Mouse (Mus musculus) gastrocnemius, postnatal 4 days (tissue): ENCODE data around the gene Yeats2. TPM values are rescaled to one million over a fixed set of nuclear protein-coding genes. Genes with fewer than 3 reads are reported as not detected.
"Not testable (repeated sequence)": the region's sequence is repeated elsewhere in the genome, so short reads cannot be mapped to it uniquely, and the experiment has no call there.

Experiments
- DNase-seq, 2 experiments: peaks; one replicate each; pipeline ENCODE4 v3.0.0; 2021 to 2022; ENCODE audit warnings: low spot score in 2 of 2, mixed read lengths in 2 of 2
- long read RNA-seq, 2 experiments: library from polyadenylated mRNA; stranded (forward); transcript quantifications; one replicate each; pipeline ENCODE4 v2.0.0; 2021
- total RNA-seq, 2 experiments: library from RNA; stranded (reverse); gene quantifications; 2 replicates each; pipeline ENCODE4 v1.2.3; 2021

The Yeats2 gene
- 10 to 100 TPM; 42.0 to 51.7 TPM for total RNA-seq
- long read RNA-seq, experiment 1, full-length matches to known transcripts: 5 of 22 reads
- long read RNA-seq, experiment 1, partial matches to known transcripts: 9 of 22 reads
- long read RNA-seq, experiment 1, other reads (novel, unspliced or antisense): 8 of 22 reads
- long read RNA-seq, experiment 2, full-length matches to known transcripts: 4 of 31 reads
- long read RNA-seq, experiment 2, partial matches to known transcripts: 5 of 31 reads
- long read RNA-seq, experiment 2, other reads (novel, unspliced or antisense): 22 of 31 reads

DNA sequence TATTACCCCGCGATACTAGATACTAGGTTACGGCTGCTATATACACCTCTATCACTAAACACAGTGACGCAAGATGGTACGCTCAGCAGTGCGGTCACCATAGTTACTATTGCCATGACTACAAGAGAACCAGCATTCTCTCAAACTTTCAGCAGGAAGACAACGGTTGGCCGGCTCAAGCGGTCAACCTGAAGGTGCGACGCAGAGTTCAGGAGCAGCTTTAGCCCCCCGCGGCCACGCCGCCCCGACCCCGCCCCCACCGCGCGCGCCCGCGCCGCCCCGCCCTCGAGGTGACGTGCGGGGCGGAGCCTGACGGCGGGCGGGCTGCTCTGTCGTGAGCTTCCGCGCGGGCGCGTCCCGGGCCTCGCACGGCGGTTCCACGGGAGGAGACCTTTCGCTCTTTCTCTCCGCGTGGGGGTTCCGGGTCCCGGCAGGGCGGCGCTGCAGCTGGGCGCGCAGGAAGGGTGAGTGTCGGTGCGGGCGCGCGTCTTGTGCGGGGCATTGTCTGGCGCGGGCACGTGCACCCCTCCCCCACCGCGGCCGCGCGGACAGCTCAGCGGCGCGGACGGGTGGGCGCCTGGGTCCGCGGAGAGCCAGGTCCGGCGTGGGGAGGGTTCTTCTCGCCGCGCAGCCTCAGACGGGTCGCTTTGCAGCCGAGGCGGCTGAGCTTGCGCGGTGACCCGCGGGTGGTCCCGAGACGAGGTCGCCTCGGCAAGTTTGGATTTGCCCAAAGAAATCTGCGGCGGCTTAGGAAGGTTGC, at the start of gene Yeats2:
Gene Yeats2, plus strand, starts transcription at position 292 of the 760 bp plus-strand sequence.
- peak; percentile 68 to 84 for DNase-seq

DNA sequence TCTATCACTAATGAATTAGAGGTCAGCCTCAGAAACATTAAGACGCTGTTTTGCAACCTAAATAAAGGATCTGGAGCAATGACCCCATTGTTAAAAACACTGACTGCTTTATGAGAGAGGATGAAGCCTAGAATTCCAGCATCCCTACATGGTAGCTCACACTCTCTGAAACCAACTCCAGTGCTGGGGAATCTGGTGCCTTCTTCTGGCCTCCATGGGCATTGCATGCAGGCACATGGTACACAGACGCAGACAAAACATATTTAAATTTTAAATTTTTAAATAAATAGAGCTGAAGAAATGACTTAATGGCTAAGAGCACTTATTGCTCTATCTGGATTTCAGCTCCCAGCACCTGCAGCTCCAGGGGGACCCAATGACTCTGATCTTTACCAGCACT, 44.9 kb upstream of the Yeats2 start:
- DNase-seq: no peak

DNA sequence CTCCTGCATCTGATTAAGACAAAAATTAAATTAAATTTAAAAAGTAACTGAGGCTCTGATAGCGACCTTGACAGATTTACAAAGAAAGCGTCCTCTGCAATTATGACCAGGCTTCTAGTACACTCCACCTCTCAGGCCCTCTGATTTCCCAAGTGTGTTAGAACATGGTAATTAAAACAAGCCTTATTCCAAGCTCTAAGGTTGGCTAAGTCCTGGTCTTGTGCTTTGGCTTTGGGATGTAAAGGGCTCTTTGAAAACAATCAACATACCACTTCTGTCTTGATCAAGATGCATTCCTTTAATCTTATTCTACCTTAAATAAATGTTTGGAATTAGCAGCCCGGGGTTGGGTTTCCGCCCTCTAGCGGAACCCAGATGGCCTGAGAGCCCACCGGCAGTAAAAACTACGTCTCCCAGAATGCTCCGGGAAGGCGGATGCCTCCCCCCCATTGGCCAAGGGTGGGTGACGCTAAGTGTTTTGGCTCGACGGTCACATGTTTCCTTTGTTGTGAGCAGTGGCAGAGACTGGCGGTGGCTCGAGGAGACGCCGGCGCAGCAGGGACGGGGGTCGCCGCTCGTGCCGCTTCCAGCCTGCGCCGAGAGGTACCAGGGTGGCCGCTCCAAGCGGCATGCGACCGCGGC, 43.7 kb upstream of the Yeats2 start, which contains the start of gene Klhl24:
Gene Klhl24, plus strand, starts transcription at position 474 of the 642 bp plus-strand sequence.
- peak; percentile 77 to 91 for DNase-seq

DNA sequence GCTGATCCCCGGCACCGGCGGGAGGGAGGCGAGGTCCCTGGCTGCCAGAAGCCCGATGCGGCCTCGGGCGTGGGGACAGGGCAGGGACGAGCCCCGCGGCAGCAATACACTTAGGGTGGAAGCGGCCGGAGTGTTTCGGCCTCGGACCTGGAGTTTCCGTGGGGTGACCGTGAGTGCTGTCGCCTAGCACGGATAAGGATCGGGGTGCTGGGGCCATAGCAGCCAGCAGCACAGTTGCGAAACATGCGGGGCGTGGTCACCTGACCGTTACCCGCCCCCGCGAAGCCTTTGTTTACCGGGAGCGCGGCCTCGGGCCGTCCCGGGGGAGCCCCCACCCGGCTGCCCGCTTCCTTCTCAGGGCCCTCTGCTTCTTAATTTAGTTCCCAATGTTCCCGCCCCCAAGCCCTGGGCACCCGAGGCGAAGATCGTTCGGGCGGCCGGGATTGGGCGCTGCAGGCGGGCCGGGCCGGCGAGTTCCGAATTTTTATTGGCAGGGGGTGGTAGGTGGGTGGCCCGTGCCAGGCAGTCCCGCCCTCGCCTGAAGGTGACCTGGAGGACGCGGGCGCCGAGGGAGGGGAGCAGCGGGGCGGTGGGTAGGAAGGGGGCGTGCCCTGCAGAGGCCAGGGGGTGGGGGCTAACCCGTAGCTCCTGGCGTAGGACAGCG, 43.0 kb upstream of the Yeats2 start:
- DNase-seq: peak; percentile 87 to 91

DNA sequence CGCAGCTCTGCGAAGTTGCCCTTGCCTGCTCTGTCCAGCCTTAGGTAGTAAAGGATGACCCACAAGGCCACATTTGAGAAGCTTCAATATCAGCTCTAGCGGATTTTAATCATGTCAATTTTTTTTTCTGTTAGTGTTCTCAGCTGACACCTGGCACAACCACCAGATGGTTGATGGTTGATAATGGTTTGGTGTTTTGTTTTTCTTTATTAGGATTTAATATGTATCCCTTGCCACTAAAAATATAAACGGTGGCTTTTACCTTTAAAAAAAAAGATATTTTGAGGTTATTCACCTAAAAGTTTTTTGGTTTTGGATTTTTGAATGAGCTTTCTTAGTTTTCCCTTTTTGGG, 42.5 kb upstream of the Yeats2 start:
- DNase-seq: no peak

DNA sequence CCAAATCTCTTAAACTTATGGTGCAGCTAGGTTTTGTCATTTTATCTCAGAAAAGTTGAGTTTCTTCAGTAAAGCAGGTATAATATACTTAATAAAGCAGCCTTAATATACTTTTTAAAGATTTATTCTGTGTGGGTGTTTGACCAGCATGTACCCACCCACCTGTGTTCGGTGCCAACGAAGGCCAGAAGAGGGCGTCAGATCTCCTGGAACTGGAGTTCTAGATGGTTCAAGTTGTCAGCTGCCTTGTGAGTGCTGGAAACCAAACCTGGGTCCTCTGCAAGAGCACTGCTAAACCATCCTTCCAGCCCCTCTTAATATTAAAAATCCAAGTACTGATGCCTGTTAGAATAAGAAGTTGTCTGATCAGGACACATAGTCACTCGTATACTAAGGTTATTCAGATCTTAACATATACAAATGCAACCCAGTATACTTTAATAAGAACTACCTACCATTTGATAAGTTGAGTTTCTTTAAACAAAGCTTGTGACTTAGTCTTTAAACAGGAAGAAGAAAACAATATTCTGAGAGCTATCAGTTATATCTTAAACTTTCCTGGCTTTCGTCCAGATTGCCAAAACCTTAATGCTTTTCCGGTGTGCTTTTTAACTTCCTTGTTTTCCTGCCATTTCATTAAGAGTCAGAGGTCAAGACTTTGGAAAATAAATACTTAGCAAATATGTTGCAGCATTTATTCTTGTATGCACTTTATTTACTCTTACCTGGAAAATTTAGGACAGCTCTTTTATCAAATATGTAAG, 41.8 kb upstream of the Yeats2 start:
- no peak for DNase-seq

DNA sequence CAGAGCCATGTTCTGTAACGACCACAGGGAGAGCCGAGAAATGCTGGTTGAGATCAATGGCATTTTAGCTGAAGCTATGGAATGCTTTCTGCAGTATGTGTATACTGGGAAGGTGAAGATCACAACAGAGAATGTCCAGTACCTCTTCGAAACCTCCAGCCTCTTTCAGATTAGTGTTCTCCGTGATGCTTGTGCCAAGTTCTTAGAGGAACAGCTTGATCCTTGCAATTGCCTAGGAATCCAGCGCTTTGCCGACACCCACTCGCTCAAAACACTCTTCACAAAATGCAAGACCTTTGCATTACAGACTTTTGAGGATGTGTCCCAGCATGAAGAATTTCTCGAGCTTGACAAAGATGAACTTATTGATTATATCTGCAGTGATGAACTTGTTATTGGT, 33.9 kb upstream of the Yeats2 start:
- DNase-seq: no peak

DNA sequence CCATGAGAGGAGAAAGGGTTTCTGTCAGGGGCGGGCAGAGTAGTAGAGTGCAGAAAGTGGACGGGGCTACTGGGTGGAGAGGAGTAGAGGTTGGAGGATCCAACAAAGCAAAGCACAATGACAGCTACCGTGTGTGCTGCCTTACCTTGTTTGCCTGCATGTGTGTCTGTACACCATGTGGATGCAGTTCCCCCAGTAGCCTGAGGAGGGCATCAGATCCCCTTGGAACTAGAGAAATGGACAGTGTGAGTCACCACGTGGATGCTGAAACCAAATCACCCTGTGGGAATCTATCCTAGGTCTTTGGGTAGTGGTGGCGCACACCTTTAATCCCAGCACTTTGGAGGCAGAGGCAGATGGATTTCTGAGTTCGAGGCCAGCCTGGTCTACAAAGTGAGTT, 31.9 kb upstream of the Yeats2 start:
- no peak for DNase-seq

DNA sequence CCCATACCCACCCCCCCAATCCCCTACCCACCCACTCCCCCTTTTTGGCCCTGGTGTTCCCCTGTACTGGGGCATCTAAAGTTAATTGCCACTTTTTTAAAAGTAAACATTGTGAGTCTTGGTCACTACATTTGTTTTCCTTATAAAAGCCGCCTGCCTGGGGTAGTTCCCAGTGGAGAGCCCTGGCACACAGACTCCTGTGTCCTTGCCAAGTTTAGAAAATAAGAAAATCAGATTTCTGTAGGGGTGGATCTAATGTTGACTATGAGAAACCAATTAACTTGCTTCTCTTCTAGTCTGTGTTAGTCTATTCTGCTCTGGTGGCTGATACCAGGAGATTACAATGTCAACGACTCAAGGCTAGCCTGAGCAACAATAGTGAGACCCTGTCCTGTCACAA, 28.2 kb upstream of the Yeats2 start:
- DNase-seq: no peak

DNA sequence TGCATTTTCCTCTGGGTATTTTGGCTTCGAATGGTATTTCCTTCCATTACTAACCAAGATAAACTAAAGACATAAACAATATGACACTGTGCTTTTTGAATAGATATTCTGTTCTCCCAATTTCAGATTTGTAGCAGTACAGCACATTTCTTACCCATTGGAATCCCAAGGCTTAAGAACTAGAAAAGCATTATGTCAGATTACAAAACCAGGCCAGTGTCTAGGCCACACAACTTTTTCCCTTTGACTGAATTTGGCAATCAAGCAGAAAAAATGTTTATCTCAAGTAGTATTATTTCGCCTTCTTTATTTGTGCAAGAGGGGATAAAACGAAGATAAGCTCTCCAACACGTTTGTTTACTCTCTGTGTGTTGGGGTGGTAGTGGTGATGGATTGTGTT, 24.8 kb upstream of the Yeats2 start:
- DNase-seq: no peak

DNA sequence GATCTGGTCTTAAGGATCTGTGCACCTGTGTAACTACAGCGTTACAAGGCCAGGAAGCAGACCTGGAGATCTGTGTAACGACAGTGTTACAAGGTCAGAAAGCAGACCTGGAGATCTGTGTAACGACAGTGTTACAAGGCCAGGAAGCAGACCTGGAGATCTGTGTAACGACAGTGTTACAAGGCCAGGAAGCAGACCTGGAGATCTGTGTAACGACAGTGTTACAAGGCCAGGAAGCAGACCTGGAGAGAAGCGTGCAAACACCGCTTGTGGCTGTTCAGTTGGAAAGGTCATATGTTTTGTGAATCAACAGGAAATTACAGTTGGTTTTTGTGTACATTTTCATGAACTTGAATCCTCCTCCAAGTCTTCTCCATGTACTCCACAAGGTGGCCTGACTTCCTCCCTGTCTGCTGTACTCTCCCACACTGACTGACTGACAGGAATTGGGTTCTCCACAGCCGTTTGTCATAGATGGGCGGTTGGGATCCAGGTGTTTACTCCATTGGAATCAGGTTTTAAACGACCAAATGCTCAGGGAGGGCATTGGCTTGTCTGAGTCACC, 14.5 kb upstream of the Yeats2 start:
- not testable (repeated sequence) for DNase-seq

DNA sequence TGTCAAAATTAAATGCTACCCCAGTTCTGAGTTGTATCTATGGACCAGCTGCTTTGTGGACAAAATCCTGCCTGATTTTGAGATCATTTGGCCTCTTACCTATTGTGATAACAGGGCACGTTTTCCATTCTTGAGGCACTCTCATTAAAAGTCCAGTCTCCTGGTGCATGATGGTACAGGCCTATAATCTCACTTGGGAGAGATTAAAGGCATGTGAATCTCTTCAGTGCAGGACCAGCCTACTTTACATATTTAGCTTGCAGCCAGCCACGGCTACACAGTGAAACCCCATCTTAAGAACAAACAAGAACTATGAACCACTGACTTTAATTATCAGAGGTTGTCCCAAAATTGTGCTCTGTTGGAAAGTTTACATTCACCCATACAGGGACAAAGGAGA, 10.5 kb upstream of the Yeats2 start:
- no peak for DNase-seq

DNA sequence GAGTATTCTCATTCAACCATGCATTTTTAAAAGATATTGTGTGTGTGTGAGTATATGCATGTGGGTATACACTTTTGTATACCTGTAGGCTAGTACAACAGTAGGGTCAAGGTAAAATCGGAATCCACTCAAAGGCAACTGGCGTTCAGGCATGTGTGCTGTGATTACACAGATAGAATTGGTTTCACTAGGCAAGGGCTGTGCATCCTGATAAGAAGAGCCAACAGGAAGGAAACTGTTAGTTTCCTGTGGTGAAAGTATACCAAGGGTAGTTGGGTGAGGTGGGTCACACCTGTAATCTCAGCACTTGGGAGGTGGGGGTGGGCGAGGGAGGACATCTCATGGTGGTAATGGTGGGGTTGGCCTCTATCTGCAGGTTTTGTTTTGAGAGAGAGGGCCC, 3.7 kb downstream of the Yeats2 start:
- DNase-seq: no peak

DNA sequence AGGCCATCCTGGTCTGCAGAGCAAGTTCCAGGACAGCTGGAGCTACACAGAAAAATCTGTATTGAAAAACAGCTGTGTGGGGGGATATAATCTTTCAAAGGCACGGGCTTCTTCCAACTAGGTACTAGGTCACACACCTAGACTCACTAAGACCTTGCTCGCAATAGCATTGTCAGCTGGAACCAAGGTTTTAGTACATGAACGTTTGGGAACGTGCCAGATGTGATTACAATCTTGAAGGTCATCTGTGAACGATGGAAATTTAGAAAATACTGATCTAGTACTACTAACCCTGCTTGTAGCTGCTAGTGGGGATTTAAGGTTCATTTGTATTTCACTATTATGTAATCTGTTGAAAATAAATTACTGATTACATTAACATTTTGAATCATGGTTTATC, 11.1 kb downstream of the Yeats2 start:
- DNase-seq: no peak

DNA sequence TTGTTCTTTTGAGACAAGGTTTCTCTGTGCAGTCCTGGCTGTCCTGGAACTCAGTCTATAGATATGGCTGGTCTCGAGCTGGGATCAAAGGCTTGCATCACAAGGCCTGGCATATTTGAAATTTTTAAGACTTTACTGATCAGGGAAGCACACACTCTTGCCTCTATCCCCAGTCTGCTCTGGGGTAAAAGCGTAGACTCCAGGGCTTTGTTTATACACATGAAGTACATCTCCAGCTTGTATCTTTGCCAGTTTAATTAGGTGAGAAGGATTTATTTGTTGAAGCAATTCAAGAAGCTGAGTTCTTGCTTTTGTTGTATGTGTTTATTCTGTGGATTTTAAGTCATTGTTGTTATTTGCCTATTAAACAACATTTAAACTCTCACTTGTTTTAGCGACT, 12.9 kb downstream of the Yeats2 start:
- no peak for DNase-seq

DNA sequence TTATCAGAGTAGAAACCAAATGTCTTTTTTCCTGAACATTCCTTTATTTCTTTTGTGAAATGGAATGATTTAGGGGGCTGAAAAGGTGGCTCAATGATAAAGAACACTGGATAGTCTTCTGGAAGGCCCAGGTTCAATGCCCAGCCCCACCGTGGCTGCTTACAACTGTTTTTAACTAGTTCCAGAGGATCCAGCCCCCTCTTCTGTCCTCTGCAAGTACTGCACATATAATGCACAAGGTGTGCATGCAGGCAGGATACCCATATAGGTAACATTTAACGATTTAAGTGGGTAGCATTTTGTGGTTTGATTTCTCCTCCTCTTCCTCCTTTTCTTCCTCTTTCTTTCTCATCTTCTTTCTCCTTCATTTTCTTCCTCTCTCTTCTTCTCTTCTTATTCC, 19.3 kb downstream of the Yeats2 start:
- no peak for DNase-seq

DNA sequence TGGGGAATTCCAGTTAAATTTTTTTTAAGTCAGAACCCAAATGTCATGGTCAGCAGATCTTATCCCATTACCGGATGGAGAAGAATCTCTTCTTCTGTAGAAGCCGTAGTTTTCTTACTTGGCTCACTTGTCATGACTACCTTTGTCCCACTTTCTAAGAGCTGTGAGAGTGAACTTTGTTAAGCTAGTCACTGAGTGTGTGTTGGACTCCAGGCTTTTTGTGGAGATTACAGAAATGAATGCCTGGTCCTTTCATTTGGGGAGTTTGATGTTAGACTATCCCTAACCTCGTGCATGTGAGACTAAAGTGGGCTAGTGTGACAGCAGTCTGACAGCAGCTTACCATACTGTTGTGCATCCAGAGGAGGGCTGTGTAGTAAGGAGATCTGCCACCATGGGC, 28.2 kb downstream of the Yeats2 start:
- no peak for DNase-seq

DNA sequence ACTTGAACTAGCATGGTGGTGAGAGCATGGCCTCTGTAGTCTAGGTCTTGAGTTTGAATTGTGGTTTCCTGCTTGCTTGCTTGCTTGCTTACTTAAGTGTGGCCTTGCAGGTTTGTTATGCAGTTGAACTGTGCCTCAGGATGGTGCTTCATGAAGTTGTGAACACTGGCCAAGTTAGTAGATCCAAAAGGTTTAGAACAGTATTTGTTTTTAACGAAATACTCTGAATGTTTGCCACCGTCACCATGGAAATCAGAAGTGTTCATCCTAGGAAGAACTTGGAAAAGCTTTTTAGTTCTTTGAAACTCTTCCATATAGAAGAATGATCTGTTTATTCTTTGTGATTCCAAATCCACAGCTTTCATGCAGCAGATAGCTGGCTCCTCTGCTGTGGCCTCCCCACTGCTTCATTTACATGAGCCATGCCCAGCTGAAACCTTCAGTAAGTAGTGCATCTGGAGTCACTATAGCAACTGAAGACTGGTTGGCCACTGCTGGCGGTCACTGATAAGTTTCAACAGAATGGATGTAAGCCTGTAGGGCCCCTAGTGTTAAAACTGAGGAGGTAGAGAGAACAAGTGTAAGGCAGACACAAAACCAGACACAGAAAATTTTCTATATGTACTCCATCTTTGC, 28.7 kb downstream of the Yeats2 start:
- peak in 1 of 2 experiments; percentile 19 for DNase-seq

DNA sequence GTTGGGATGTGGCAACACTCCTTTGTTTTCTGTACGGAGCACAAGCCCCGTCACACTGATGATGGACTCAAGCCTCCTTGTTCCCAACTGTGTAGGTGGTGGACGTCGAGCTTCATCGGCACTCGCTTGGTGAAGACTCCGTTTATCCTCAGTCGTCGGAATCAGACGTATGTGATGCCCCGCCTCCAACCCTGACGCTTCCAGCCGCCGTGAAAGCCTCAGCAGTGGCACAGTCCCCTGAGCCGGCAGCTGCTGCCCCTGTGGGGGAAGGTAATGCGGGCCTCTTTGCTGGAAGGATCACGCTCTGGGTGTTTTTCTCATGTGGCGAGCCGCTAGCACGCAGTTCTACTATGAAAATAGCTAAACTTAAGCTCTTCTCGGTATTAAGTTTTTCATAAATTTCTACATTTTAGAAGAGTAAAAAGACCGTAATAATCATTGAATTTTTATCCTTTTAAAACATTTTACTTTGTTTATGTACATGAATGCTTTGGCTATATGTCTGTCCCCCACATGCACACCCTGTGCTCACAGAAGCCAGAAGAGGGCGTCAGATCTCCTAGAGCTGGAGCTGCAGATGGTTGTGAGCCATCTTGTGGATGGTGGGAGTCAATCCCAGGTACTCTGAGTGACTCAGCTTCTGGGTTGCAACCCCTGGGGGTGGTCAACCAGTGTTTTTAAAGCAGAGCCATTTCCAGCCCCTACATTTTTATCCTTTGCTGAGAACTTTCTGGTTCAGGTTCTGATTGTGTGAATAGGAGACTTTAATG, 38.7 kb downstream of the Yeats2 start:
- no peak for DNase-seq
